Mouse (Mus musculus): ENCODE measurements around the gene Spindoc. TPM values are rescaled to one million over a fixed set of nuclear protein-coding genes. Genes with fewer than 3 reads are reported as not detected.
A peak's percentile ranks its signal among the peaks of the same experiment; 100 is the strongest.

The Spindoc gene
- polyA plus RNA-seq, 1 experiment from 2014 or later: 29.1 TPM

Small RNA genes within 50 kb of the gene (microRNA-seq; reads per million reads assigned to microRNA genes)
- gene Mir6991: 2.8 reads per million, percentile 12 among the genes with 10 or more reads in this experiment

Other genes with a start within 250 kb of the Spindoc start
- gene Otub1, start 176.7 kb downstream of the Spindoc start, polyA plus RNA-seq (2015; fragmentation: Nextera tagmentation; extraction: Ambion mirVana): 227 and 243 TPM in 2 replicates
- 918 and 1,011 TPM in 2 replicates for gene Cox8a, start 165.4 kb downstream of the Spindoc start, polyA plus RNA-seq (2015; fragmentation: Nextera tagmentation; extraction: Ambion mirVana)
- 58.1 TPM in 2 replicates for gene Naa40, start 141.8 kb downstream of the Spindoc start, polyA plus RNA-seq (2015; fragmentation: Nextera tagmentation; extraction: Ambion mirVana)
- 31.0 and 31.1 TPM in 2 replicates for gene Rcor2, start 115.7 kb downstream of the Spindoc start, polyA plus RNA-seq (2015; fragmentation: Nextera tagmentation; extraction: Ambion mirVana)
- 45.3 and 48.0 TPM in 2 replicates for gene Mark2, start 41.1 kb downstream of the Spindoc start, polyA plus RNA-seq (2015; fragmentation: Nextera tagmentation; extraction: Ambion mirVana)
- 16.5 and 17.0 TPM in 2 replicates for gene 2700081O15Rik, start 34.6 kb upstream of the Spindoc start, polyA plus RNA-seq (2015; fragmentation: Nextera tagmentation; extraction: Ambion mirVana)
- 518 and 529 TPM in 2 replicates for gene Rtn3, start 100.3 kb upstream of the Spindoc start, polyA plus RNA-seq (2015; fragmentation: Nextera tagmentation; extraction: Ambion mirVana)
- 6.8 and 6.9 TPM in 2 replicates for gene Atl3, start 111.0 kb upstream of the Spindoc start, polyA plus RNA-seq (2015; fragmentation: Nextera tagmentation; extraction: Ambion mirVana)
- 2.9 and 4.8 TPM in 2 replicates for gene Pla2g16, start 174.5 kb upstream of the Spindoc start, polyA plus RNA-seq (2015; fragmentation: Nextera tagmentation; extraction: Ambion mirVana)
- 0.11 TPM in 1 of 2 replicates, not detected in the other for gene Lgals12, start 224.2 kb upstream of the Spindoc start, polyA plus RNA-seq (2015; fragmentation: Nextera tagmentation; extraction: Ambion mirVana)
- gene Hrasls5, start 229.5 kb upstream of the Spindoc start, polyA plus RNA-seq (2015; fragmentation: Nextera tagmentation; extraction: Ambion mirVana): not detected in 2 replicates